Mouse (Mus musculus): ENCODE measurements at regions not wholly inside any gene's neighbourhood (a gene's known extent, or its start where the extent isn't known, plus 50 kb on each side); places are given as distances from the start of the nearest gene placed in this dataset.

DNA sequence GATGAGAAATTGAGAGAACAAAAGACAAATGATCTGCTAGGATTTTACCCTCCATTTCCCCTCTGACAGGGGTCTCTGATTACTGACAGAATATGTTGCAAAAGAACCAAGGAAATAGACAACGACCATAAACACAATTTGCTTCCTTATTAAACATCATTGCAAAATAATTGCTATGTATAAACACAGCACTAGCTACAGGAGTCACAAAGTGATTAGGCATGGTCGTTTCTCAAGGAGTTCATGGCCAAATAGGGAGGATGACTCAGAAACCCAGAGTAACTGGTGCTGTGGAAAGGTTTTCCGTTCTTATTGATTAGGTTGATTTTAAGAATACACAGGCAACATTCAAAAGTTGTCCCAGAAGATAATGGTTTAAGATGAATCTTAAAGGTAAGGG, 180.4 kb downstream of the Gm12728 start:
- no peak for DNase-seq

DNA sequence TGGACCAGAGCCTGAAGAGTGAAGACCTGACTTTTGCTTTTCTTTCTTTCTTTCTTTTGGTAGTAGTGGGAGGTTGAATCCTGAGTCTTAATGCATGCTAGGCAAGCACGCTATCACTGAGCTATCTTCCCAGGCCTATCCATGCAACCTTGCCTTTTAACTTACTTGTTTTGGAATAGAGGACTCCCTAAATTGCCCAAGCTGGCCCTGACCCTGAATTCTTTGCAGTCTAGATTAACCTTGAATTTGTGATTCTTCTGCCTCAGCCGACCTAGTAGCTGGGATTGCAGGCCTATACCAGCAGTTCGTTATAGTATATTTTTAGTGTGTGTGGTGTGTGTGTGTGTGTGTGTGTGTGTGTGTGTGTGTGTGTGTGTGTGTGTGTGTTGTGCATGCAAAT, 183.1 kb downstream of the Gm12728 start:
- no peak for DNase-seq

DNA sequence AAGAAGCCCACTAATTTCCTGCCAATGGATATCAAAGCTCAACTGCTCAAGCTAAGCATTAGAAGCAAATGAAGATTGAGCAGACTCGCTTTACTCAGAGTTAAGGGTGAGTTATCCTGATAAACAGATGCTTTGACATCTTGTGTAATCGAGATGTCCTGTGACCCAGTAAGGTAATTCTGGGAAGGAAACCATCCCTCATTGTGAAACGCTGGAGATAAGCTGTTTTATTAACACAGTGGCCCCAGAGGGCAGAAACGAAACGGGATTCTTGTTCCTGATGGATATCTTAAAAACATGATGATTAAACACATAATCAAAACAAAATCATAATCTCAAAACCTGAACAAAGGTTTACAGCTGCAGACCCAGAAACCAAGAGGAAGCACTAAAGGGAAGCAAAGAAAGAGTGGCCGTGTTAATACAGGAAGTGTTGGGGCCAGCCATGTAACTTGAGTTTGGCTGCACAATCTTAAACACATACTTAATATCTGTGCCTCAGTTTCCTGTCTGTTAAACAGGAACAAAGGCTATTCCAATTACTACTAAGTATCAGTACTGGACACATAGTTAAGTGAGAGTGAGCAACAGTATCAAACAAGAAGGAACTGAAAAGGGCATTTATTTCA, 184.2 kb downstream of the Gm12728 start:
- DNase-seq = no peak

DNA sequence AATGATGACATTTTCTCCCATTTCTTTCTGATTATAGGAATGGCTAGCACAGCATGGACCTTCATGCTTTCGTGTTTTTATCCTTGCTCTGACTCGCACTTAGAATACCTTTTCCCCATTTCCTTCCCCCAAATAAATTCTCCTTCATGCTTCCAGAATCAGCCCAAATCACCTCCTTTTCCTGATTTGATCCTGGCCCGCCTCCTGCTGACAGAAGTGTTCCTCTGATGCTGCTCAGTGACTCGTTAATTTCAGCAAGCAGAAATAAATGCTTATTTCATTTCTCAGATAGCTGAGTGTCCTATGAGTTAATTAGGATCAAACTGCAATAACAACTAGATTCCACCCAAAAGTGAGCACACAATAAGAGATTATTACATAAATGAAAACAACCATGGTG, 185.3 kb downstream of the Gm12728 start:
- DNase-seq = no peak

DNA sequence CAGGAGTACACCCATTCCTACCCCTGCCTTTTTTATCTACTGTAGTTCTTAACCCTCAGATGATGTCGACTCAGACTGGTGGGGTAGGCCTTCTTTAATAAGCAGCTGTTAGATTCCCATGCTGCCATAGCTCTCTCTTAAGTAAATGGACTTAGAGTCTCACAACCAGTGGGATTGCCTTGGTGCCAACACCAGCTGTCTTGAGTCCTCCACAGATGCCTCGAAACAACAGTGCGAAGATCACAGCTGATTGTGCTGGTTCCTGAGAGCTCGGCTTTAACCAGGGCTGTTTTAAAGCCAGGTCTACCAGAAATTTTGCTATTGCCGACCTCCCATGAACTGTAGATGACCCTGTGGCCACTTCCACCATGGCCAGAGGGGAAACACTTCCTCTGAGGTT, 189.4 kb downstream of the Gm12728 start:
- DNase-seq = no peak

DNA sequence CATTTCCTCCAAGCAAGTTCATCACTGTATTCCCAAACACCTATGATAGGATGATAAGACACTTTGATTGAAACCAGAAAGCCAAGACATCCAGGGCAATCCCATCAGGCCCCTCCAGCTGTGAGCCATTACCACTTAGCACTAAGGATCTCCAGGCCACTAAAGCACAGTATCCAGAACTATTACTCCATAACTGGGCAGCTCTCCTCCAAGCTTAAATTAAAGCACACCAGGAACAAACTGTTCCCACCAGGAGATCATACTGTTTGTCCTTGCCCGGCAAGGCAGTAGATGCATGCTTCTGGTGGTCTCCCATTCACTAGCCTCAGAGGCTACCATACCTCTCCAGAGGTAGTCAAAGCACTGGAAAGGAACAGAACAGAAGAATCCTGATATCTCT, 193.3 kb downstream of the Gm12728 start:
- DNase-seq = no peak

DNA sequence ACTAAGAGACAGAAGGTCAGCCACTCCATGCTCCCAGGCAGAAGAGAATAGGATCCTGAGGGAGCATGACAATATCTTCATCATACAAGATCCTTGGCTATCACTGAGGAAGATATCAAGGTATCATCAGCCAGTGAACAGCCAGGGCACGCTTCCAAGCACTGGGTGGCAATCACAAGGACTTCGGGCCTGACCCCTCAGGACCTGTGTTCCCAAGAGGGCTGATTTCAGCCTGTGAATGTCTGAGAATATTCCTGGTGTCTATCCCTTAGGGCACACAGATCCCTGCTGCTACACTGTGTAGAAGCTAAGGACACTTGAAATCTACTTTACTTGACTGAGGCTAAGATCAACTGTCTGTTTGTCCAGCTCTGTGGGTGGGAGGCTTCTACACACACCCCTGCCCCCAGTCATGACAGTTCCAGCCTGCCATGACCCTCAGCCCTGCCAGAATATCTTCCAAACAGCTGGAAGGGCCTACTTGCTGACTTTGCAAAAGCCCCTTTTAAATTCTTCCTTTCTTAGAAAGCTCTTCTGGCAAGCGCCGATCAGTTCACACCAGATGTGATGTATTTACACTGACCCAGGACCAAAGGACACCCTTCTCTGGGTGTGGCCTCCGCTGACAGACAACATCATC, 198.4 kb downstream of the Gm12728 start:
- no peak for DNase-seq

DNA sequence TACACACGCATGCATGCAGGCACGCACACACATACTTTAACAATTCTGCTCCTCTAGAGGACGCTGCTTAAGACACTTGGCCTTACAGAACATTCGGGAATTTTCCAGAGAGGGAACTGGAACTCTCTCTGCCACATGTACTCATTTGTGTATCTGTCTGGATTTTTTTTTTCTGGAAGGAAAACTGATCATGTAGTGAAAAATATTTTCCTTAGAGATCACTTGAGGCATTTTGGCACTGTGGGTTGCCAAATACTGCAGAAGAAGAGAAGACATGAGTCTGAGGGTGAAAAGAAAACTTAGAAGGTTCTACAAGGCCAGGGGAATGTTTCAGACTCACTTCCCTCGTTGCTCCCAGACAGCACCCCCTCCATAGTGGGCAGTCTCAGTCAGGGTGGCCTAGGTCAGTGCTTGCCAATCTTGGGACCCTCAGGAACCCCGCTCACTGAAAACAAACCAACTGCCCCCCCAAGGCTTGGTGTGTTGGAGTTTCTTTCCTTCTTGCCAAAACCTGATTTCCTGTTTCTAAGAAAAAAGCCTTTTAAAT, 203.0 kb downstream of the Gm12728 start:
- no peak for DNase-seq

DNA sequence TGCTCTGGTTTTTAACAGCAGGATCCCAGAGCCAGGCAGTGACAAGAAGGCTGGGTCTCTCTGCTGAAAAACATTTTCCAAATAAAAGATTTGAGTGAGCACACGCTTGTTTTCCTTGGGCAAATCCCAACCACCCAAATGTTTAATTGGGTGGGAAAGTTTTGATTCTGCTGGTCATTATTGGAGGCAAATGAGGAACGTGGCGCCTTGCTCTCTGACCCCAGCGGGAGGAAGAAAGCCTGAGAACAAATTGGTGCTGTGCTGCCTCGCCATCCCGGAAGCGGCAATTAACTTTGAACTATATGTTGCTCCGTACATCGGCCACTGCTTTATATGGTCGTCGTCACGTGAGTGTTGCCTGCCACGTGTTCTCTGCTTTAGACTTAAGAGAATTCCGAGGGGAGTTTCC, 204.7 kb downstream of the Gm12728 start:
- no peak for DNase-seq

DNA sequence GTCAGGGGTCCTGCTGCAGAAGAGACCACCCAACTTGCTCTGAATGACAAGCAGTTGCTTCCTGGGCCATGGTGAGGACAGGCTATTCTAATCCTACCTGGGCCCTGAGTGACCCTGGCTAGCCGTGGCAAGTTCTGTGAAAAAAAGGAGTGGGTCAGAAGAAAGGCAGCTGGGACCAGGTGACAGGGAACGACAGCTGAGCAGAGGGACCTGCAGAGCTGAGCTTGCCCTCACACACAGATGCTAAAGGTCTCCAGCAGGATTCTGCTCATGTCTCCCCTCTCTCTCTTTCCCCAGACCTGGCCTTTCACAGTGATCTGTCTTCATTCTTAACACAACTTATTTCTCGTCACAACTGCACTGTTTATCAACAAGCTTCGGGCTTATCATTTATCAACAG, 206.4 kb downstream of the Gm12728 start:
- no peak for DNase-seq

DNA sequence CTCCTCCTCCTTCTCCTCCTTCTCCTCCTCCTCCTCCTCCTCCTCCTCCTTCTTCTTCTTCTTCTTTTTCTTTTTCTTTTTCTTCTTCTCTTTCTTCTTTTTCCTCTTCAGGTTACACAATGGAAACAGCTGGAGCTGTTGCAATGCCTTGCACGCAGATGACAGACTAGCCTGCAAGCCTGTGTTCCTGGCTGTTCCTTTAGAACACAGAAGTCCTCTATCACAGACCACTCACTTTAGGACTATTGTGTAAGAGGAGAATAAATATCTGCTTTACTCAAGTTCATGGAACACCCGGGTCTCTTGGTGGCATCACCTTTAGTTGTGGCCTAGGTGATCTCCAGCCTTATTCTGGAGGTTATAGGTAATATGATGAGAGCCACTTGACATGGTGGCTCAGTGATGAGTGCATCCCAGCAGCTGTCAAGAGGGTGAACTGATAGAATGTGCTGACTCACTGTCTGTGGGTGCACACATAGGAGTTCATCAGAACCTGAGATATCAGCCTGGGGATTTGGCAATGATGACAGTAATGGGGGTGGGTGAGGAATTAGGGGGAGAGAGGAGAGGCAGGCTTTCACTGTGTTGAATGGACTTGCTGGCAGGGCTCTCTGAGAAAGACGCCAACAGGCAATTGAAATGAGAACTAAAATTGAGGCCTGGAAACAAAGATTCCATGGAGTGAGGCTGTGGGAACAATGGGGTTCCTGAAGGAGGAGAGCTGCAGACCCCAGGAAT, 207.4 kb downstream of the Gm12728 start:
- peak; percentile 20 to 39 for DNase-seq

DNA sequence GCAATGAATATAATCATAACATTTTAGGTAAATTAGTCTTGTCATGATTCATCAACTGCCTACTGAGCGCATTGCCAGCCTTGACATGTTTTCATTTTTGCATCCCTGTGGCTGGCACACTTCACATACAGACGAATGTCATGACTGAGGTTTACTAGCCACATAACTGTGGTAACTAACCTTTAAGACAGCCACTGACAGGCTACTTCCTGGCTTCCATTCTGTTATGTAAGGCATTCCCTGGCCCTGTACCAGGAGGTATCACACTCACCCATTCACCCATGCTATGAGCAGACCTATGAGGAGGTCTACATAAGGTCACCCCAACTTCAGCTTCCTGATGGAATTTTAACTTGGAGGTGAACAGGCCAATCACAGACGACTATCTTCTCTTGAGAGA, 212.8 kb downstream of the Gm12728 start:
- DNase-seq = no peak

DNA sequence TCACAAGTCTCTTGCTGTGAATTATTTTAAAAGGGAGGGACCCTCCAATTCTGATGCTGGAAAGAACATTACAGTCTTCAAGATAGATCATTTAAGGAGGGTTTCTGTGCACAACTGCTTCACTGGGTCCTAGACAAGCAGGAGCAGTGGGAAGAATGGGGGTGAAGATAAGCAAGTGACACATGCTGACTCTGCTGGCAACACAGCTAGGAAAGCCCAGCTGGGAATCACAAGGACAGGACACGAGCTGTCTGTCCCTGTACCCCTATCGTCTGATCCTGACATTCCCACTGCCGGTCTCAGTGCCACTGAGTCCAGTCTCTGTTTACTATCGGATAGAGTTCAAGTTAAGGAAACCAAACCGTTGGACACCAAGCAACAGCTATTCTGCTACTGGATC, 216.3 kb downstream of the Gm12728 start:
- no peak for DNase-seq

DNA sequence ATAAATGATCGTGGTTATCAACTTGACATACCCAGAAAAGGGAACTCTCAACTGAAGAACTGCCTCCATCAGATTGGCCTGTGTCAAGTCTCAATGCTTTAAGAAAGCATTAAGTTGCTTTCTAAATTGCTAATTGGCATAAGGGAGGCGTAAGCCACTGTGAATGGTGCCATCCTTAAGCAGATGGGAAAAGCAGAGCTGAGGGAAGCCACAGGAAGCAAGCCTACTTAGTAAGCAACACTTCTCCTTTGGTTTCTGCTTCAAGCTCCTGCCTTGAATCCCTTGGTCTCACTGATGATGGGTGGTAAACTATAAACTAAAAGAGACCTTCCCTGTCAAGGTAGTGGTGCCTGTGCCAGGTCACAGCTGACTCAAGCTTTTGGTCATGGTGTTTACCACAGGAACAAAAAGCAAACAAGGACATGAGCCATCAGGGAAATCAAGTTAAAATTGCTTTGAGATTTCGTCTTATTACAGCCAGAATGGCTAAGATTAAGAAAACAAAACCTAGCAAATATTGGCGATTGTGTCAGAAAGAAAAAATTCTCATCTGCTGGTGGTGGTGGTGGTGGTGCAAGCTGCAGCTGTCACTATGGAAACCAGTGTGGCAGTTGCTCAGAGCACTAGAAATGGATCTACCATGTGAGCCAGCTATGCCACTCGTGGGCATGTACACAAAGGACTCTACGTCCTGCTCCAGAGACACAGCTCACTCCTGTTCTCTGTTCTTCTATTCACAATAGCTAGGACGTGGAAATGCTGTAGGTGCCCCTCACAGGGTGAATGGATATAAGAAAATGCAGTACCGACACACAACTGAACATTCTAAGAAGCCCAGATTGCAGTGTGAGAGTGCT, 217.9 kb downstream of the Gm12728 start:
- no peak for DNase-seq

DNA sequence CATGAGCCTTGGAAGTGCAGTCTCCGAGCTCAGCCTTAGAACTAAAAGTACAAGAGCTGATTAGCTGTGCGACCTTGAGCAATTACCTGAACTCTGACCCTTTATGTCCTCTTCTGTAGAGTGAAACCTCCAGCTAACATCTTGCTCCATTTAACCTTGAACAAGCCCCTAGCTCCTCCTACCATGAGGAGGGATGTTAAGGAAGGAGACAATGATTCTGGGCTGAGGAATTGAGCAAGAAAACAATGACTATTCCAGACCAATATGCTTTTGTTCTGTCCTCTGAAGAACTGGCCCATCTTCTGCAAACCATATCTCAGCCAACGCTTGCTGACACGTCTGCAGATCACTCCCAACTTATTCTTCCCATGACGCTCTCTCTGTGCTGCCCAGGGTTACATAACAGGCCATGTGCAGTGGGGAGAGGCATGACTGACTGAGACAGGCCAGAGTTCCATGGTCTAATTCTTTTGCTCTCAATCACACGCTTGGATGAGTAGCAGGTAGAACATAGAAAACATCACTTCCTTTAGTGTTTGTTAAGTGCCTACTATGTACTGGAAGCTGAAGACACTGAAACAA, 227.5 kb downstream of the Gm12728 start:
- DNase-seq = no peak

DNA sequence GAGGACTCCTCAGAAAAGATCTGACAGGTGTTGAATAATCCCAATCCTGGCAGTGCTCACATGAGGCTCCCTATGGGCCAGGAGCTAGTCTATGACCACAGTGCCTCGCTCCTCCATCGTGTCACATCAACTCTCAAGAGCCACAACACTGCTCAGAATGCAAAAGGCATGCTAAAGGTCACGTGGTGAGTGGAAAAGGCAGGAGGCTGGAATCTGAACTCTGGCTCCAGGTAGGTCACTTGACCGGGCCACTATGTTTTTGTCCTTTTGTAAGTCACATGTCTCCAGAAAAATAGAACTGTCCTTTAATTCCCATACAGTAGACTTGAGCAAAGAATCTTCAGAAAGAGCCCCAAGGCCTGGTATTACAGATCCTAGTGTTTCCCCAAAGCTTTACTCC, 229.3 kb downstream of the Gm12728 start:
- DNase-seq = no peak

DNA sequence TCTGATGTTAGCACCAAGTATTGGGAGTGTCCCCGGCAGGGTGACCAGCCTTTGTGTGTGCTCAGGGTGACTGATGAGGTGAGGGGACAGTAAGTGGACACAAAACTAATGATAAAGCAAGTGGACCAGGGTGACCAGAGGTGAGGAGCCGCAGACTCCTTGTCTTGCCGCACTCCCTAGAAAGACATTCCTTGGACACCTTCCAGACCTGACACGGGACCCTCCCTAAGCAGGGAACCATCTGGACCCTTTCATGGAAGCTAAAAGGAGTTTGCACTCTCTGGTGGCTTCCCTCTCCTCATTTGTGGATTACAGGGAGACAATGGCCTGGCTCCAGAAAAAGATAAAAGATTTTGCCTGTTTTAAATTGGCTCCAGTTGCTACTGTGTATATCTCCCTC, 230.7 kb downstream of the Gm12728 start:
- DNase-seq = no peak

DNA sequence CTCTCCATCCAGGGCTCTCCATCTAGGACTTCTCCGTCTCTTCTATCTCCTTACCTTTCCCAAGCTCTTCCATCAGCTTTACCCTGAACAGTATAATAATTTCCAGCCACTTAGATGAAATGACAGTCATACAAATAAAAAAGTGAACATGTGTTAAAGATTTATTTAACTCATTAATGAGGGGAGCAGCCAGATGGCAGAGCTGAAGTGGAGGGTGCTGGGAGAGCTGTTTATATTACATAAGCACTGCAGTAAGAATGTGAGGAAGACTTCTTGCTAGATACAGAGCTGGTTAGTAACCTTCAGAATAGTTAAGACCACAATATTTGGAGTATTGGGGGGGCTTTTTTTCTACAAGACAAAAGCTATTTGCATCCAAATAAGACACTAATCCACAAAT, 234.9 kb downstream of the Gm12728 start:
- DNase-seq = no peak

DNA sequence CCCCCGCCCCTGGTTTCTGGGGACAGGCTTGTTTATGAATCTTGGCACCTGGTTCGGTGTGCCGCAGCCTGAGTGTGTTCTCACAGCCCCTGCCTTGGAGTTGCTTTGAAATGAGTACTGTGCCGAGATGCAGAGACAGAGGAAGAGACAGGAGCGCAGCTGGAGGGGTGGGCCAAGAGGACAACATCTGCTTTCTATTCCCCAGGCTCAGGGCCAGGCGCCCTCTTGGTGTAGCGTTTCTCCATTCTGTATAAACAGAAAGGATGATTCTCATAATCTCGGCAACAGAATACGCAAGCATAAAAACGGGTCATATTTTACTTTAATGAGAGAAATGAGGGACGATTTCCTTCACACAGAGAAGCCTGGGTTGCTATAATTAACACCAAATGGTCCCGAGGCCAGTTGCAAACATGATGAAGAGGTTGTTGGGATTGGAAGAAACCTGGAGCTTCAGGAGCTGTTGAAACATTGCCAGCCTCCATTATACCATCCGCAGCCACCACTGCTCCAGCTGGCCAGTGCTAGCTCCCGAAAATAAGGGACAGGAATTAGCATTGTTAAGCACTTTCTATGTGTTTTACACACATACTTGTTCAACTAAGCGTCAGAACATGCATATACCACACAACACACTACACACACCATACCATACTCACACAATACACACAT, 236.4 kb downstream of the Gm12728 start:
- DNase-seq = no peak

DNA sequence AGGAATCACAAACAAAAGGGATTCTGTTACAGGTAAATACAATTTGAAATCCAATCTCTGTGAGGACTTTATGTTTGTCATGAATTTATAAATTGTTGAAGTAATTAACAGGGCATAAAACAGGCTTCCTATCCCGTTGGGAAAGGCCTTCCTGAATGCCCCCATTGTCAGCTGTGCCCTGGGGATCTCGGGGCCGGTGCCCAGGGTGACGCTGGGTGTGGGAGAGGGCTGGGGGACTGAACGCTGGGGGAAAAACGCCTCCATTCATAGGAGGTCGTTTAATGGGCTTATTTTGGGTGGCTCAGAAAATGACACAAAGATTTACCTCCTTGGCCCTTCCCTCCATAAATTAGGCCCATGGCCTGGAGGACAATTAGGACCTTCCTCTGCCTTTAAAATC, 250.7 kb downstream of the Gm12728 start:
- no peak for DNase-seq

DNA sequence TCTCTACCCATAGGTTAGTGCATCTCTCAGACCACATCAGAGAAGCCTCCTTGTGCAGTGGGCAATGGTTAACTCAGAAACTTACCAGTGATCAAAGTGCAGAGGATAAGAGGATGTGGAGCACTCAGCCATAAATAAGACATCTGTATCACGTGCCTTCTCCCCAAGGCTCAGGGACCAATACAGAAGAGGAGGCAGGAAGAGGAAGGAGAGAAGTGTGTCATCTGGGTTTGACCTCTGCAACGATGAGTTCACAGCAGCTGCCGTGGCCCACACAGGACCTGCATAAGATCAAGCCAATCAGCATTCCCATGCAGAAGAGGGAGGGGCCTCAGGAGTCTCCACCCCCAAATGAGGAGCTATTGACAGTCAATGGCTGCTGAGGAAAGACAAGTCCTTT, 252.8 kb downstream of the Gm12728 start:
- DNase-seq = no peak

DNA sequence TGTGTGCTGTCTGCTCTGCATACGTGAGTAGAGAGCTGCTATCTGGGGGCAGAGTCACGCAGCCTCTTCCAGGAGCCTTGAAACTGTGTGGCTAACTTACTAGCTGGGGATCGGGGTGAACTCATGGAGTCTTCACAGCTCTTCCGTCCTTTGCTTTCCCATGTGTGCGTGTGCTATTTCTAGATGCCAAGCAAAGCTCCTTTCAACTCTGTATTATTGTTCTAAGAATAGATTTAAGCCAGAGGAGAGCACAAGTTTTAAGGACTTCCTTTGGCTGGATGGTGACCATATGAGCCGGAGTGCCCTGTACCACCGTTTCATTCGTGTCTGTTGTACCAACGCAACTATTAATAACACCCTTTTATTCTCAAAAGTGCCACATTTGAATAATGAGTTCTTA, 254.0 kb downstream of the Gm12728 start:
- DNase-seq = no peak
